Mouse (Mus musculus) ES-E14 (cell line): ENCODE results near the gene Metap1d. TPM values are rescaled to one million over a fixed set of nuclear protein-coding genes. Genes with fewer than 3 reads are reported as not detected.

Experiments
- DNase-seq: peaks from one replicate; pipeline ENCODE4 v3.0.0-alpha.2; 2013; ENCODE audit warnings: low read depth, low spot score
- H3K27ac ChIP-seq: 2 replicates; pipeline ENCODE4 v1.5.1; 2012; ENCODE audit warnings: low read depth, mild to moderate bottlenecking, low read length, moderate library complexity, mixed read lengths; ENCODE audit not compliant: poor library complexity, insufficient read depth, severe bottlenecking
- H3K36me3 ChIP-seq: 2 replicates; pipeline ENCODE4 v1.6.1; 2012; ENCODE audit warnings: mild to moderate bottlenecking, low read length, moderate library complexity, mixed read lengths; ENCODE audit not compliant: control insufficient read depth, poor library complexity, insufficient read depth, severe bottlenecking
- H3K4me1 ChIP-seq, 2 experiments: fragments of 150-350 bp in 1 of 2; sonication (generic) in 1 of 2; 2 replicates each; pipeline ENCODE4 v1.6.1; 2012; ENCODE audit warnings: low read length in 2 of 2, mild to moderate bottlenecking in 1 of 2, mixed read lengths in 1 of 2; ENCODE audit not compliant: control insufficient read depth in 2 of 2, insufficient read depth in 2 of 2, poor library complexity in 1 of 2
- H3K4me3 ChIP-seq, 2 experiments: fragments of 150-350 bp in 1 of 2; sonication (generic) in 1 of 2; 2 replicates each; pipeline ENCODE4 v1.5.1; 2012; ENCODE audit warnings: low read length in 2 of 2, low read depth in 1 of 2, mild to moderate bottlenecking in 1 of 2, mixed read lengths in 1 of 2; ENCODE audit not compliant: insufficient read depth in 1 of 2, poor library complexity in 1 of 2, severe bottlenecking in 1 of 2
- H3K9ac ChIP-seq: 2 replicates; pipeline ENCODE4 v1.6.1; 2012; ENCODE audit warnings: low read depth, mild to moderate bottlenecking, low read length, mixed read lengths; ENCODE audit not compliant: poor library complexity, insufficient read depth, severe bottlenecking
- H3K9me3 ChIP-seq: fragments of 150-350 bp; sonication (generic); 2 replicates; pipeline ENCODE4 v1.6.1; 2012; ENCODE audit warnings: low read depth, mild to moderate bottlenecking, low read length; ENCODE audit not compliant: control insufficient read depth, insufficient read depth
- CHD2 ChIP-seq: IDR thresholded peaks from 2 replicates; pipeline ENCODE4 v1.6.1; 2014; ENCODE audit warnings: mild to moderate bottlenecking, low read depth, low read length, inconsistent platforms
- HCFC1 ChIP-seq: IDR thresholded peaks from 2 replicates; pipeline ENCODE4 v1.6.1; 2012; ENCODE audit warnings: low read length, inconsistent platforms, borderline replicate concordance; ENCODE audit not compliant: insufficient read depth
- MAFK ChIP-seq: IDR thresholded peaks from 2 replicates; pipeline ENCODE4 v1.6.1; 2014; ENCODE audit warnings: mild to moderate bottlenecking, low read depth, low read length, inconsistent platforms; ENCODE audit not compliant: insufficient read depth
- ZC3H11A ChIP-seq: IDR thresholded peaks from 2 replicates; pipeline ENCODE4 v1.6.1; 2012; ENCODE audit warnings: low read depth, mild to moderate bottlenecking, inconsistent platforms, low read length, borderline replicate concordance
- ZNF384 ChIP-seq: IDR thresholded peaks from 2 replicates; pipeline ENCODE4 v1.6.1; 2012; ENCODE audit warnings: low read depth, low read length, inconsistent platforms
- in situ Hi-C, 2 experiments: fragments of 600-800 bp; cut with MboI; formaldehyde crosslinking; loops; one replicate each; pipeline ENCODE4 v1.15.1; 2025; ENCODE audit warnings: low sequenced_read_pairs in 2 of 2, inconsistent platforms in 1 of 2; ENCODE audit not compliant: unreplicated experiment in 2 of 2
- total RNA-seq: library from RNA; depleted of rRNA; stranded (reverse); fragments of 300-350 nt; gene quantifications from 2 replicates; pipeline ENCODE4 v1.2.3, GENCODE M21; 2012

The Metap1d gene
- total RNA-seq, 1 experiment = 18.8 TPM

DNA sequence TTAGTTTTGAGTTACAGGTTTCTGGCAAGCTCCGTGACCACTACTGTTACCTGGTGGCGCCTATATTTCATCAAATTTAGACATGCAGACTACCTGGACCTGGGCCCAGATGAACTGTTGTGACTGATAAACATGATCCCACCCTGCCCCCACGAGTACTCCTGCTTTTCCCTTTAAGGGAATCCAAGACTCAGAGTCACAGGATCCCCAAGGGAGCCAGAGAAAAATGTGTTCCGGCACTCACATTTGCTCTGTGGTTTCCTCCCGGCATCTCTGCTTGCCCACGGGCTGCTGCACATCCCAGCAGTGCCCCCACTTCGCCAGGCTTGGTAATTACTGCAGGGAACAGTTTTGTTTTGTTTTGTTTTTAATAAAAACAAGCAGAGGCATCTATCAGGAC is 21.3 kb downstream of the Metap1d start:
- Histone ChIP-seq H3K4me3 (no peak overlapping the region), H3K36me3 (no peaks in the 10 kb centered on the region), H3K4me1 (no peaks in the 10 kb centered on the region), H3K9ac (no peak overlapping the region), H3K9me3 (no peaks in the 10 kb centered on the region), H3K27ac (no peak overlapping the region)
- no peak for DNase-seq
- in situ Hi-C loops = no loop called here
- no peak for TF ChIP-seq CHD2
- no peak for TF ChIP-seq ZNF384
- TF ChIP-seq MAFK = no peak
- TF ChIP-seq HCFC1 = no peak
- TF ChIP-seq ZC3H11A = no peak

DNA sequence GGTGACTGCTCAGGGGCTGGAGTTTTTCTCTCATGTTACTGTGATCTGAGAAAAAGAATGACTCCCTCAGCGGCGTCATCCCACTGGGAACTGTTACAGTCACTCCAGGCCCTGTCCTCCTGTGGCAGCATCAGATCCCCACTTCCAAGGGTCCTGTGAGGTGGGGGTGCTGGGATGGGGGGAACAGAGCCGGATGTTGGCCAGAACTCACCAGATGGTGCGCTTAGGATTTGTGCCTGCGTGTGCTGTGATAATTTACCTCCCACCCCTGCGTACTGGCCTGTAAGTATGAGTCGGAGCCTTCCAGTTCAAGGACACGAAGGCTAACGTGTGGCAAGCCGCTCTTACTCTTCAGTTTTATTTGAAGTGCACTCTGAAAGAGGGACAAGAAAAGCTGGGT is 22.2 kb downstream of the Metap1d start:
- H3K9me3 ChIP-seq = no peaks in the 10 kb centered on the region
- TF ChIP-seq HCFC1 (no peak), ZNF384 (no peak), MAFK (no peak), ZC3H11A (no peak), CHD2 (no peak)
- no peaks in the 10 kb centered on the region for H3K4me1 ChIP-seq
- no peaks in the 10 kb centered on the region for H3K36me3 ChIP-seq
- no peak for DNase-seq
- H3K9ac ChIP-seq = no peak overlapping the region
- H3K4me3 ChIP-seq = no peak overlapping the region
- H3K27ac ChIP-seq = no peak overlapping the region
- in situ Hi-C loops = no loop called here

DNA sequence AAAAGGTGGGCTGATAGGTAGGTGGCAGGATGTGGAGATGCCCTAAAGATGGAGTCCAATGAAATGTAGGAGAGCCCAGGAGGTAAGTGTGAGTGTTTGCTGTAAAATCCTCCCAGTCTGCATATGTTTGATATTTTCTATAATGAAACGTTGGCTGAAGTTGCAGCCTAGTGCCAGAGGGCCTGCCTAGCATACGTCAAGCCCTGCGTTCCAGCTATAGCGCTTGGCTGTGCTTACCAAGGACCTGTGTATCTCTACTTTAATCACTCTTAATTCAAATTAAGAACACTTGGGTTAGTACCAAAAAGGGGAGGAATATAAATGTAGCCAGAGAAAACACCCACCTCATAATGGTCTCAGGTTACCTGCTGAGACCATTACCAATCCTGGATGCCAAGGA is 22.7 kb downstream of the Metap1d start:
- in situ Hi-C loops = no loop called here
- Histone ChIP-seq H3K4me1 (no peaks in the 10 kb centered on the region), H3K9ac (no peak overlapping the region), H3K27ac (no peak overlapping the region), H3K4me3 (no peak overlapping the region), H3K36me3 (no peaks in the 10 kb centered on the region), H3K9me3 (no peaks in the 10 kb centered on the region)
- DNase-seq = no peak
- TF ChIP-seq MAFK (no peak), ZC3H11A (no peak), ZNF384 (no peak), HCFC1 (no peak), CHD2 (no peak)

DNA sequence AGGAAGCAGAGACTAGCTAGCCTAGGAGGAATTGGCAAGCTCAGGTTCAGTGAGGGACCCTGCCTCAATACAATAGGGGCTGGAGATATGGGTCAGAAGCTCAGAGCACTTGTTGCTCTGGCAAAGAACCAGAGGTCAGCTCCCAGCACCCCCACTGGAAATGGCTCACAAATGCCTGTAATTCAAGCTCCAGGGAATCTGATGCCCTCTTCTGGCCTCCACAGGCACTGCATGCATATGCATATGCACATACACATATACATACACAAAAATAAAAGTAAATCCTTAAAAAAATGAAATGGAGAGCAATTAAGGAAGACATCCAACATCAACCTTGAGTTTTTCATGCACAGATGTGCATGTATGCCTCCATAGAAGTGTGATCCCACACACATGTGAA is 24.7 kb downstream of the Metap1d start:
- H3K36me3 ChIP-seq = no peaks in the 10 kb centered on the region
- H3K4me3 ChIP-seq = no peak overlapping the region
- TF ChIP-seq HCFC1 = no peak
- TF ChIP-seq CHD2 = no peak
- TF ChIP-seq ZC3H11A = no peak
- no peak for TF ChIP-seq MAFK
- TF ChIP-seq ZNF384 = no peak
- in situ Hi-C loops = no loop called here
- no peaks in the 10 kb centered on the region for H3K9me3 ChIP-seq
- no peak overlapping the region for H3K9ac ChIP-seq
- H3K27ac ChIP-seq = no peak overlapping the region
- no peak for DNase-seq
- H3K4me1 ChIP-seq = no peaks in the 10 kb centered on the region

DNA sequence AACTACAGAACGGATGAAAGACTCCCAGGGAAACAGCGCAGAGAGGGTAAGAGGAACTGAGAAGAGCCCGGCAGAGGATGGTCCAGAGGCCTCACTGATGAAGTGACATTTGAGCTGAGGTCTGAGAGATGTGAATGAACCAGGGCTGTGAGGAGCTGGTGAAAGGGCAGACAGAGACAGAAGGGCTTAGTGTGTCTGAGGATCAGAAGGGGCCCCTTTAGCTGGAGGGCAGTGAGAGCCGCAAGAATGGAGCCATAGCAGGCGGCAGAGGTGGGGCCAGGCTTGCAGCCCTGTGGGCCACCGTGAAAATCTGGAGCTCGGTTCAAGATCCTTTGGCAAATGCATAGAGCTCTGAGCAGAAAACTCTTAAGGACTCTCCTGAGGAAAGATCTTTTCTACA is 26.8 kb downstream of the Metap1d start:
- Histone ChIP-seq H3K4me3 (no peak overlapping the region), H3K27ac (no peak overlapping the region), H3K4me1 (no peaks in the 10 kb centered on the region), H3K9me3 (no peaks in the 10 kb centered on the region), H3K36me3 (no peaks in the 10 kb centered on the region), H3K9ac (no peak overlapping the region)
- no peak for DNase-seq
- TF ChIP-seq ZC3H11A (no peak), HCFC1 (no peak), CHD2 (no peak), ZNF384 (no peak)
- in situ Hi-C loops = no loop called here
